Mouse (Mus musculus): ENCODE measurements at regions not wholly inside any gene's neighbourhood (a gene's known extent, or its start where the extent isn't known, plus 50 kb on each side); places are given as distances from the start of the nearest gene placed in this dataset.
"Not testable (repeated sequence)": the region's sequence is repeated elsewhere in the genome, so short reads cannot be mapped to it uniquely, and the experiment has no call there.

DNA sequence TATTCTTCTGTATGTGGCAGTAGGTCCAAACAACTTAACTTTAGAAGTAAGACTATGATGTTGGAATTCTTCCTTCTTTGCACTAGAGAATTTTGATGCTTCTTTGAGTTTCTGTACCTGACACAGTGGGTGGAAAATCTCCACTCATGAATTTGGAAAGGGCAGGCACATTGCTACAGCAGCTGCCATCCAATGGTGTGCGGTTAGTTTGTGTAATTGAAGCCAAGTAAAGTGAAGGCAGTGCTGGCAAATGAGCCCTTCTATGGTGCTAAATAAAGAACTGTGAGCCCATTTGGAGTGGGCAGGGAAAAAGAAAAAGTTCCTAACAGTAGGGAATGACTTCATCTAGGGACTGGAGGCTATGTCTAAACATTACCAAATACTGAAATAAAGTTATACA is 3583.4 kb downstream of the 9330182O14Rik start:
- H3K9me3 ChIP-seq (replicated peaks; ENCODE audit: control insufficient read depth, low read length) = no peaks in the 10 kb centered on the region
- no peak overlapping the region for H3K4me3 ChIP-seq (ENCODE audit: low read depth, low read length)
- H3K4me2 ChIP-seq (ENCODE audit: low read depth, low read length) = no peak overlapping the region
- DNase-seq (ENCODE audit: low spot score) (no peak), ATAC-seq (replicated peaks; ENCODE audit: insufficient number of reproducible peaks, low FRiP score, low TSS enrichment, low read depth) (no peak)
- no peaks in the 10 kb centered on the region for H3K36me3 ChIP-seq (replicated peaks; ENCODE audit: control insufficient read depth, insufficient read depth, low read depth, low read length)
- H3K4me1 ChIP-seq (ENCODE audit: control insufficient read depth, insufficient read depth, low read length) = no peaks in the 10 kb centered on the region
- no peak overlapping the region for H3K27ac ChIP-seq (replicated peaks; ENCODE audit: low read depth, low read length)
- WGBS = 88% methylated on average over 1 of the region's 1 CpGs
- no peaks in the 10 kb centered on the region for H3K27me3 ChIP-seq (ENCODE audit: control insufficient read depth, insufficient read depth, low read length)
- H3K9ac ChIP-seq (replicated peaks; ENCODE audit: low read length) = no peak overlapping the region

DNA sequence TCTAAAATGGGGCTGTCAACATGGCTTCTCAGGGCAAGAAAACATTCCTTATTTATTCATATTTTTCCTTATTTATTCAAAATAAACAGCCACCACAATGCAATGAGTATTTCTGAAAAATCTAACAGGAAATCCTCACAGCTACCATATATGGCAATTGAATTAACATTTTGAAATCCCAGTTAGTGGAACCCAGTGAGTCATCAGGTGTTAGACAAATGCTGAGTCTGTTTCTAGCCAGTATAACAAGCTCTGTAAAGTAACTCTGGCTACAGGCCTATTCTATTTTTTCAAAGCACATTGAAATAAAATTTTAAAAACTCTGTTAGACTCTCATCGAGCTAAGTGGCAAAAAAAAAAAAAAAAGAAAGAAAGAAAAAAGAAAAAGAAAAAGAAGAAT is 3586.8 kb downstream of the 9330182O14Rik start:
- ATAC-seq (replicated peaks; ENCODE audit: insufficient number of reproducible peaks, low FRiP score, low TSS enrichment, low read depth) (no peak), DNase-seq (ENCODE audit: low spot score) (no peak)
- H3K4me2 ChIP-seq (ENCODE audit: low read depth, low read length) = no peak overlapping the region
- no peaks in the 10 kb centered on the region for H3K36me3 ChIP-seq (replicated peaks; ENCODE audit: control insufficient read depth, insufficient read depth, low read depth, low read length)
- H3K27ac ChIP-seq (replicated peaks; ENCODE audit: low read depth, low read length) = no peak overlapping the region
- H3K9ac ChIP-seq (replicated peaks; ENCODE audit: low read length) = no peak overlapping the region
- no peaks in the 10 kb centered on the region for H3K27me3 ChIP-seq (ENCODE audit: control insufficient read depth, insufficient read depth, low read length)
- H3K4me3 ChIP-seq (ENCODE audit: low read depth, low read length) = no peak overlapping the region
- H3K4me1 ChIP-seq (ENCODE audit: control insufficient read depth, insufficient read depth, low read length) = no peaks in the 10 kb centered on the region
- WGBS = 81% methylated on average over 1 of the region's 1 CpGs
- no peaks in the 10 kb centered on the region for H3K9me3 ChIP-seq (replicated peaks; ENCODE audit: control insufficient read depth, low read length)

DNA sequence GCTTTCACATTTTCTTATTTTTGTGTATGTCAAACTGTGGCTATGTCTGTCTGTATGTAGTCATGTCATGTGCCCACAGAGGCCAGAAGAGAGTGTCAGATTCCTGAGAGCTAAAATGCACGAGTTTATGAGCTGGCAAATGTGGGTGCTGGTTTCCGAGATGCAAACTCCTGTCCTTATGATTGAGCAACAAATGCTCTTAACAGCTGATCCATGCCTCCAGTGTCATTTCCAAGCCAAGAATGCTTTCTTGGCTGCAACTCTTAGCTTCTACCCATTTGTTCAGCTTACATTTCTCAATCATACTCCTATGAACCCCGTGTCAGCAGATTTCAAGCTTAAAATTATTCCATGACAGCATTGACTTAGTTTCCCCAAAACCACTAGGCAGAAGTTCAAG is 3601.5 kb downstream of the 9330182O14Rik start:
- ATAC-seq (replicated peaks; ENCODE audit: insufficient number of reproducible peaks, low FRiP score, low TSS enrichment, low read depth) = no peak
- Histone ChIP-seq H3K4me3 (ENCODE audit: low read depth, low read length) (no peak overlapping the region), H3K36me3 (replicated peaks; ENCODE audit: control insufficient read depth, insufficient read depth, low read depth, low read length) (no peaks in the 10 kb centered on the region), H3K9ac (replicated peaks; ENCODE audit: low read length) (no peak overlapping the region), H3K9me3 (replicated peaks; ENCODE audit: control insufficient read depth, low read length) (no peaks in the 10 kb centered on the region), H3K4me1 (ENCODE audit: control insufficient read depth, insufficient read depth, low read length) (no peaks in the 10 kb centered on the region), H3K4me2 (ENCODE audit: low read depth, low read length) (no peak overlapping the region), H3K27ac (replicated peaks; ENCODE audit: low read depth, low read length) (no peak overlapping the region), H3K27me3 (ENCODE audit: control insufficient read depth, insufficient read depth, low read length) (no peaks in the 10 kb centered on the region)
- WGBS = 91% methylated on average over 3 of the region's 3 CpGs
- no peak for DNase-seq (ENCODE audit: low spot score)

DNA sequence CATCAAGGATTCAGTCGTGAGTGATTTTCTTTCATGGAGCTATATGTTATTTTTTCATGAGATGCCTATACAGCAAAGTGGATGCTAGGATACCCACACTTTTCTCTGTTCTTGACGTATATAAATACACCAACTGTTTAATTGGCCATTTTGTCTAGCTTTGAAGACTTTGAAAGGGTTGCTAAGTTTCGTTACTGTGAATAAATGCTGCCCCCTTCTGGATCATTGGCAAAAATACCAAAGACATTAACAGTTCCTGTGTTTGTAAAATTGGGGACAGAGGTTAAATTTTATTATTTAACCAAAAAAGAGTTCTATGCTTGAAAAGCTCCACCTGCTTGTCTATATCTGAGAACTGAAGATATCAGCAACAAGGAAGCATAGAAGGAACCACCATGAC is 3624.1 kb downstream of the 9330182O14Rik start:
- DNase-seq (ENCODE audit: low spot score) (peak; percentile 80), ATAC-seq (replicated peaks; ENCODE audit: insufficient number of reproducible peaks, low FRiP score, low TSS enrichment, low read depth) (no peak)
- no peak overlapping the region for H3K27ac ChIP-seq (replicated peaks; ENCODE audit: low read depth, low read length)
- H3K4me3 ChIP-seq (ENCODE audit: low read depth, low read length) = no peak overlapping the region
- H3K4me2 ChIP-seq (ENCODE audit: low read depth, low read length) = no peak overlapping the region
- no peaks in the 10 kb centered on the region for H3K36me3 ChIP-seq (replicated peaks; ENCODE audit: control insufficient read depth, insufficient read depth, low read depth, low read length)
- WGBS = 20% methylated on average over 3 of the region's 3 CpGs
- H3K27me3 ChIP-seq (ENCODE audit: control insufficient read depth, insufficient read depth, low read length) = no peaks in the 10 kb centered on the region
- H3K9ac ChIP-seq (replicated peaks; ENCODE audit: low read length) = no peak overlapping the region
- no peaks in the 10 kb centered on the region for H3K9me3 ChIP-seq (replicated peaks; ENCODE audit: control insufficient read depth, low read length)
- no peaks in the 10 kb centered on the region for H3K4me1 ChIP-seq (ENCODE audit: control insufficient read depth, insufficient read depth, low read length)

- ATAC-seq (replicated peaks; ENCODE audit: insufficient number of reproducible peaks, low FRiP score, low TSS enrichment, low read depth) (no peak), DNase-seq (ENCODE audit: low spot score) (no peak)
- Histone ChIP-seq H3K4me2 (ENCODE audit: low read depth, low read length) (no peak overlapping the region), H3K4me3 (ENCODE audit: low read depth, low read length) (no peak overlapping the region), H3K9me3 (replicated peaks; ENCODE audit: control insufficient read depth, low read length) (no peaks in the 10 kb centered on the region), H3K27me3 (ENCODE audit: control insufficient read depth, insufficient read depth, low read length) (no peaks in the 10 kb centered on the region), H3K27ac (replicated peaks; ENCODE audit: low read depth, low read length) (no peak overlapping the region), H3K36me3 (replicated peaks; ENCODE audit: control insufficient read depth, insufficient read depth, low read depth, low read length) (no peaks in the 10 kb centered on the region), H3K4me1 (ENCODE audit: control insufficient read depth, insufficient read depth, low read length) (no peaks in the 10 kb centered on the region), H3K9ac (replicated peaks; ENCODE audit: low read length) (no peak overlapping the region)
- WGBS = 83% methylated on average over 2 of the region's 2 CpGs
Measured at GRCm38 (mm10) chr15:43764606-43765005, 3630.4 kb downstream of the 9330182O14Rik start.

- 28% methylated on average over 3 of the region's 3 CpGs for WGBS
- peak; percentile 62 for DNase-seq (ENCODE audit: low spot score)
Measured at GRCm38 (mm10) chr15:43772718-43773117, 3638.6 kb downstream of the 9330182O14Rik start.

GRCm38 (mm10) chr15:43782126-43782632 is 3648.0 kb downstream of the 9330182O14Rik start:
- 82% methylated on average over 3 of the region's 3 CpGs for WGBS

More at GRCm38 (mm10) chr15:43772718-43773117, 3638.6 kb downstream of the 9330182O14Rik start:
- no peak for ATAC-seq (replicated peaks; ENCODE audit: insufficient number of reproducible peaks, low FRiP score, low TSS enrichment, low read depth)
- Histone ChIP-seq H3K4me3 (ENCODE audit: low read depth, low read length) (no peak overlapping the region), H3K9ac (replicated peaks; ENCODE audit: low read length) (no peak overlapping the region), H3K9me3 (replicated peaks; ENCODE audit: control insufficient read depth, low read length) (no peaks in the 10 kb centered on the region), H3K27me3 (ENCODE audit: control insufficient read depth, insufficient read depth, low read length) (no peaks in the 10 kb centered on the region), H3K4me1 (ENCODE audit: control insufficient read depth, insufficient read depth, low read length) (no peaks in the 10 kb centered on the region), H3K27ac (replicated peaks; ENCODE audit: low read depth, low read length) (no peak overlapping the region), H3K4me2 (ENCODE audit: low read depth, low read length) (no peak overlapping the region), H3K36me3 (replicated peaks; ENCODE audit: control insufficient read depth, insufficient read depth, low read depth, low read length) (no peaks in the 10 kb centered on the region)

DNA sequence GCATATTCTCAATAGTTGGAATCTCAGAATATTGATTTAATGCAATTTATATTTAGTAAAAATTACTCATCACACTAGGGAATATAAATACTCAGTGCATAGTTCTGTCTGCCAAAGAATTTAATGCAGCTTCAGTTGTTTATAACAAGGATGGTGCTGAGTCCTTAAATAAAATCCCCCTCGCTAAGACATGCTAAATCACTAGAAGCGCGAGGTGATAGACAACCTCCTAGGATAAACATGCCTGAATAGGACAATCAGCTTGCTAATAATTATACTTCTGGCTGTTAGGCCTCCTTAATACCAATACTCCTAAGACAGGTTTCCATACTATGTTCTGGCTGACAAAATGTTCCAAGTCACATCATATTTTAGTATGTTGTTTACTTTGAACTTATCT is 3650.0 kb downstream of the 9330182O14Rik start:
- no peaks in the 10 kb centered on the region for H3K4me1 ChIP-seq (ENCODE audit: control insufficient read depth, insufficient read depth, low read length)
- H3K27ac ChIP-seq (replicated peaks; ENCODE audit: low read depth, low read length) = no peak overlapping the region
- no peak overlapping the region for H3K4me2 ChIP-seq (ENCODE audit: low read depth, low read length)
- ATAC-seq (replicated peaks; ENCODE audit: insufficient number of reproducible peaks, low FRiP score, low TSS enrichment, low read depth) (no peak), DNase-seq (ENCODE audit: low spot score) (no peak)
- H3K9ac ChIP-seq (replicated peaks; ENCODE audit: low read length) = no peak overlapping the region
- WGBS = 77% methylated on average over 3 of the region's 3 CpGs
- H3K36me3 ChIP-seq (replicated peaks; ENCODE audit: control insufficient read depth, insufficient read depth, low read depth, low read length) = no peaks in the 10 kb centered on the region
- H3K27me3 ChIP-seq (ENCODE audit: control insufficient read depth, insufficient read depth, low read length) = no peaks in the 10 kb centered on the region
- no peak overlapping the region for H3K4me3 ChIP-seq (ENCODE audit: low read depth, low read length)
- H3K9me3 ChIP-seq (replicated peaks; ENCODE audit: control insufficient read depth, low read length) = no peaks in the 10 kb centered on the region

More at GRCm38 (mm10) chr15:43782126-43782632, 3648.0 kb downstream of the 9330182O14Rik start:
- not testable (repeated sequence) for H3K27ac ChIP-seq (replicated peaks; ENCODE audit: low read depth, low read length); H3K27me3 ChIP-seq (ENCODE audit: control insufficient read depth, insufficient read depth, low read length); H3K4me3 ChIP-seq (ENCODE audit: low read depth, low read length); H3K9ac ChIP-seq (replicated peaks; ENCODE audit: low read length); H3K4me2 ChIP-seq (ENCODE audit: low read depth, low read length); H3K4me1 ChIP-seq (ENCODE audit: control insufficient read depth, insufficient read depth, low read length); H3K36me3 ChIP-seq (replicated peaks; ENCODE audit: control insufficient read depth, insufficient read depth, low read depth, low read length); ATAC-seq (replicated peaks; ENCODE audit: insufficient number of reproducible peaks, low FRiP score, low TSS enrichment, low read depth); H3K9me3 ChIP-seq (replicated peaks; ENCODE audit: control insufficient read depth, low read length); DNase-seq (ENCODE audit: low spot score)
